Mouse (Mus musculus) B cell, adult 67 days (primary cell): ENCODE results near the gene Trip4. TPM values are rescaled to one million over a fixed set of nuclear protein-coding genes. Genes with fewer than 3 reads are reported as not detected.

Experiments used
- total RNA-seq, 2 experiments: library from RNA; stranded (reverse); gene quantifications; 4 replicates each; pipeline ENCODE4 v1.2.4; 2023

Trip4 gene
- 10 to 100 TPM; 27.4 to 29.8 TPM for total RNA-seq

GRCm38 (mm10) chr9:65908394-65909300, at the start of gene Trip4, which contains the start of gene Csnk1g1:
Gene Trip4 (minus strand): TSS chr9:65908794.
Gene Csnk1g1 (plus strand): TSS chr9:65908924.

GRCm38 (mm10) chr9:65890143-65890628, 18.4 kb downstream of the Trip4 start, which contains the start of gene Pclaf:
Gene Pclaf (plus strand): TSS chr9:65890237.

GRCm38 (mm10) chr9:65827344-65828015, 81.1 kb downstream of the Trip4 start, which contains the start of gene Zfp609:
Gene Zfp609 (minus strand): TSS chr9:65827564.

Other genes with a start within 250 kb of the Trip4 start
- 10 to 100 TPM; 28.8 to 35.4 TPM for gene Oaz2, start 240.8 kb downstream of the Trip4 start, total RNA-seq
- gene Zfp609, start 81.2 kb downstream of the Trip4 start, total RNA-seq, result 10 to 100 TPM; 18.4 to 23.1 TPM
- gene Pclaf, start 18.6 kb downstream of the Trip4 start, total RNA-seq, result 1 to 10 TPM; 2.0 to 4.4 TPM
- gene Csnk1g1, start 130 bp upstream of the Trip4 start, total RNA-seq, result 10 to 100 TPM; 60.0 to 60.5 TPM
- gene Ppib, start 151.4 kb upstream of the Trip4 start, total RNA-seq, result 100 to 1,000 TPM; 236 to 237 TPM
- under 1 TPM; 0.64 to 0.74 TPM for gene Snx22, start 160.9 kb upstream of the Trip4 start, total RNA-seq
- 100 to 1,000 TPM in 1 of 2 experiments, 10 to 100 TPM in 1; 95.5 to 100 TPM for gene Snx1, start 217.8 kb upstream of the Trip4 start, total RNA-seq
- 10 to 100 TPM; 41.3 to 42.9 TPM for gene Ciao2a, start 217.8 kb upstream of the Trip4 start, total RNA-seq
- gene Dapk2, start 249.4 kb upstream of the Trip4 start, total RNA-seq, result 1 to 10 TPM in 1 of 2 experiments, under 1 TPM in 1; 0.61 to 1.4 TPM